Mouse (Mus musculus): ENCODE measurements around the gene Pcx. TPM values are rescaled to one million over a fixed set of nuclear protein-coding genes. Genes with fewer than 3 reads are reported as not detected.

Gene Pcx
- polyA plus RNA-seq, 1 experiment = 59.7 TPM

DNA sequence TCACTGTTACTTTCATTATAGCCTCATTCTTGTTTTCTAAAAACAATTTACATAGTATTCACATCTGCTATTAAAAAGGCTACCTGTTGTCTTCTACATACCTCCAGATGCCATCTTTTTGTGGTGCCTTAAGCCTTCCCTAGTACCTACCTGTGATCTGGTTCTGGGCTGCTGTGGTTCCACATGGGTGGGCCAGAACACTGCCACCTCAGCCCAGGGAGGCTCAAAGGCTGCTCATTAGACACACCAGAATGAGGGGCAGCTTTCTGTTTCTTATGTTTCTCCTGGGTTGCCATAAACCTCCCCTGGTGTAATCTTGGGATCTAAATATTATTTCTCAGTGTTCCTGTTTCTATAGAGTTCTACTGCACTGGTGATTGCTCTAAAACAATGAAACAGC is 31.8 kb downstream of the Pcx start:
- TF ChIP-seq CTCF (IDR thresholded peaks at IDR 0.05; ENCODE audit: borderline replicate concordance, insufficient read depth, low read depth, low read length) (no peak), POLR2A (IDR thresholded peaks at IDR 0.05; ENCODE audit: borderline replicate concordance, insufficient read depth, low read length) (no peak)
- Histone ChIP-seq H3K27ac (ENCODE audit: insufficient read depth, low read length) (no peak overlapping the region), H3K4me3 (replicated peaks; ENCODE audit: insufficient read depth, low read depth, low read length) (no peak overlapping the region), H3K27me3 (ENCODE audit: control insufficient read depth, insufficient read depth, low read length) (no peaks in the 10 kb centered on the region), H3K4me1 (ENCODE audit: control insufficient read depth, insufficient read depth, low read length) (no peaks in the 10 kb centered on the region)
- DNase-seq = no peak

DNA sequence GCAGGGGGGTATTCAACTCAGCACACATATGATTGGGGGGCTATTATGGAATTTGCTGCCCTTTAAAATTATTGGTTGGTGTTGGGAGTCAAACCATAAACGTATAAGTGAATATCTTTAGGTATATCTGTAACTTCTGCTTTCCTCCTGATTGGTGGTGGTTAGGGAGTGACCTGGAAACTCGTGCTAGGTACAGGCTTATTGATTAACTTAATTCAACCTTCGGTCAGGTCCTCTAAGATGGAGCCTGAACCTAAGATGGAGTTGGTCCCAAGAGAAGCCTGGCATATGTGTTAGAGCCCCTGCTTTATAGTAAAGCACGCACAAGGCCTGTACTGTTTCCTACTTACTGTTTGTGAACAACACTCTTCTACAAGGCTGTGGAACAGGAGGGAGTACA is 34.8 kb downstream of the Pcx start:
- TF ChIP-seq CTCF (IDR thresholded peaks at IDR 0.05; ENCODE audit: borderline replicate concordance, insufficient read depth, low read depth, low read length) (no peak), POLR2A (IDR thresholded peaks at IDR 0.05; ENCODE audit: borderline replicate concordance, insufficient read depth, low read length) (no peak)
- 88% methylated on average over 4 of the region's 4 CpGs for WGBS
- Histone ChIP-seq H3K4me3 (replicated peaks; ENCODE audit: insufficient read depth, low read depth, low read length) (no peak overlapping the region), H3K27ac (ENCODE audit: insufficient read depth, low read length) (no peak overlapping the region), H3K27me3 (ENCODE audit: control insufficient read depth, insufficient read depth, low read length) (no peaks in the 10 kb centered on the region), H3K4me1 (ENCODE audit: control insufficient read depth, insufficient read depth, low read length) (no peaks in the 10 kb centered on the region)
- no peak for DNase-seq

- 95% methylated on average over 6 of the region's 6 CpGs for WGBS
- H3K27me3 ChIP-seq (ENCODE audit: control insufficient read depth, insufficient read depth, low read length) = no peaks in the 10 kb centered on the region
- no peaks in the 10 kb centered on the region for H3K4me1 ChIP-seq (ENCODE audit: control insufficient read depth, insufficient read depth, low read length)
- H3K4me3 ChIP-seq (replicated peaks; ENCODE audit: insufficient read depth, low read depth, low read length) = no peak overlapping the region
- DNase-seq = no peak
- H3K27ac ChIP-seq (ENCODE audit: insufficient read depth, low read length) = no peak overlapping the region
- TF ChIP-seq POLR2A (IDR thresholded peaks at IDR 0.05; ENCODE audit: borderline replicate concordance, insufficient read depth, low read length) (no peak), CTCF (IDR thresholded peaks at IDR 0.05; ENCODE audit: borderline replicate concordance, insufficient read depth, low read depth, low read length) (no peak)
These were observed 35.6 kb downstream of the Pcx start for GRCm38 (mm10) chr19:4545841-4546240.

- WGBS = 81% methylated on average over 6 of the region's 6 CpGs
- H3K27ac ChIP-seq (ENCODE audit: insufficient read depth, low read length) = no peak overlapping the region
- no peak overlapping the region for H3K4me3 ChIP-seq (replicated peaks; ENCODE audit: insufficient read depth, low read depth, low read length)
- H3K4me1 ChIP-seq (ENCODE audit: control insufficient read depth, insufficient read depth, low read length) = no peaks in the 10 kb centered on the region; the same call in 1 of the 2 replicates
- no peak for DNase-seq
- H3K27me3 ChIP-seq (ENCODE audit: control insufficient read depth, insufficient read depth, low read length) = no peaks in the 10 kb centered on the region
- TF ChIP-seq CTCF (IDR thresholded peaks at IDR 0.05; ENCODE audit: borderline replicate concordance, insufficient read depth, low read depth, low read length) (no peak), POLR2A (IDR thresholded peaks at IDR 0.05; ENCODE audit: borderline replicate concordance, insufficient read depth, low read length) (no peak)
These were observed 37.5 kb downstream of the Pcx start for GRCm38 (mm10) chr19:4547801-4548200.

DNA sequence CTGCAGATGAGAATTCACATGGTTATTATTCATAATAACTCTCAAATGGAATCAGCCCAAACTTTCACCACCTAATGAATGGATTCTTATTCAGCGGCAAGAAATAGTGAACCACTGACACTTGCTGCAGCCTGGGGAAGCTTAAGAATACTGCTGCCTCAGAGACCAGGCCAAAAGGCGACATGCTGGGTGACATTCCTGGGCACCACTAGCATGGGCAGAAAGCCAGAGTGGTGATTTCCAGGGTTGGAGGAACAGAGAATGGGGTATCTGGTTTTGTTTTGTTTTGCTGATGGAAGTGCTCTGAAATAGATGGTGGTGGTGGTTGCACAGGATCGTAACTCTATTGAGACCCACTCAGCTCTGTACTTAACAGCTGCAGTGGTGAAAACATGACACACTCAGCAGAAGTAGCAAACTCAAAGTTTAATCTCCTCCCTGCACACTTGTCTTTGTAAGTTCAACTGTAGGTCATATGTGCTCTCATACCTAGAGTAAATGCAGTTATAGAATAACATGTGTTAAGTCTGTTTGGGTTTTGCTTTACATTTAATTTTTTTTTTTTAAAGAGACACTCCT is 38.1 kb downstream of the Pcx start:
- TF ChIP-seq CTCF (IDR thresholded peaks at IDR 0.05; ENCODE audit: borderline replicate concordance, insufficient read depth, low read depth, low read length) = no peak
- no peak for TF ChIP-seq POLR2A (IDR thresholded peaks at IDR 0.05; ENCODE audit: borderline replicate concordance, insufficient read depth, low read length)
- Histone ChIP-seq H3K27me3 (ENCODE audit: control insufficient read depth, insufficient read depth, low read length) (no peaks in the 10 kb centered on the region), H3K4me3 (replicated peaks; ENCODE audit: insufficient read depth, low read depth, low read length) (no peak overlapping the region), H3K27ac (ENCODE audit: insufficient read depth, low read length) (no peak overlapping the region), H3K4me1 (ENCODE audit: control insufficient read depth, insufficient read depth, low read length) (no peaks in the 10 kb centered on the region; the same call in 1 of the 2 replicates)
- WGBS = 28% methylated on average over 3 of the region's 3 CpGs
- peak; percentile 70 to 83 for DNase-seq

GRCm38 (mm10) chr19:4554248-4554647 is 44.0 kb downstream of the Pcx start:
- Histone ChIP-seq H3K4me1 (ENCODE audit: control insufficient read depth, insufficient read depth, low read length) (peaks cover 10% of the 10 kb centered on the region), H3K27me3 (ENCODE audit: control insufficient read depth, insufficient read depth, low read length) (no peaks in the 10 kb centered on the region), H3K27ac (ENCODE audit: insufficient read depth, low read length) (no peak overlapping the region), H3K4me3 (replicated peaks; ENCODE audit: insufficient read depth, low read depth, low read length) (no peak overlapping the region)
- no peak for DNase-seq
- TF ChIP-seq CTCF (IDR thresholded peaks at IDR 0.05; ENCODE audit: borderline replicate concordance, insufficient read depth, low read depth, low read length) = no peak
- TF ChIP-seq POLR2A (IDR thresholded peaks at IDR 0.05; ENCODE audit: borderline replicate concordance, insufficient read depth, low read length) = no peak

DNA sequence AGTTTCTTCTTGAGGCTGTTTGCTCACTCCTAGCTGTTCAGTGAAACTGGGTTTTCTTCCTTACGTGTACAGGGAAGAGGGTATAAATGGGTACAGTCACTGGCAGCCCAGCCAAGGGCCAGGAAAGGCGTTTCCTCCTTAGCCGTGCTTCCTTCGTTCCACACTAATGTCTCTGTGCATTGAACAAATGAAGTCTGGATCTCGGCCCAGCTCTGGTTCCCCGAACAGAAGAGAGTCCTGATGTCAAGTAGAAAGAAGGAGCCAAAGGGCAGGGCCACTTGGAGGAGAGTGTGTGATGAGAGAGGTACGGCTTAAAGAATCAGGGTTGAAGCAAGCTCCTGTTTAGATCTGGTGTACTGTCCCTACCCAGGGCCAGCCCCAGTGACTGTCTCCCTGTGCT is 44.8 kb downstream of the Pcx start:
- no peak overlapping the region for H3K27ac ChIP-seq (ENCODE audit: insufficient read depth, low read length)
- 34% methylated on average over 7 of the region's 7 CpGs for WGBS

GRCm38 (mm10) chr19:4556787-4557186 is 46.5 kb downstream of the Pcx start:
- no peak overlapping the region for H3K27ac ChIP-seq (ENCODE audit: insufficient read depth, low read length)
- DNase-seq = peak in 1 of 2 experiments; percentile 0
- TF ChIP-seq POLR2A (IDR thresholded peaks at IDR 0.05; ENCODE audit: borderline replicate concordance, insufficient read depth, low read length) = no peak
- TF ChIP-seq CTCF (IDR thresholded peaks at IDR 0.05; ENCODE audit: borderline replicate concordance, insufficient read depth, low read depth, low read length) = no peak
- 94% methylated on average over 2 of the region's 2 CpGs for WGBS
- no peak overlapping the region for H3K4me3 ChIP-seq (replicated peaks; ENCODE audit: insufficient read depth, low read depth, low read length)
- no peaks in the 10 kb centered on the region for H3K27me3 ChIP-seq (ENCODE audit: control insufficient read depth, insufficient read depth, low read length)
- peaks cover 10% of the 10 kb centered on the region for H3K4me1 ChIP-seq (ENCODE audit: control insufficient read depth, insufficient read depth, low read length)

More for the DNA sequence above, 44.8 kb downstream of the Pcx start:
- H3K27me3 ChIP-seq (ENCODE audit: control insufficient read depth, insufficient read depth, low read length) = no peaks in the 10 kb centered on the region
- no peak overlapping the region for H3K4me3 ChIP-seq (replicated peaks; ENCODE audit: insufficient read depth, low read depth, low read length)
- H3K4me1 ChIP-seq (ENCODE audit: control insufficient read depth, insufficient read depth, low read length) = peaks cover 10% of the 10 kb centered on the region
- no peak for DNase-seq
- TF ChIP-seq CTCF (IDR thresholded peaks at IDR 0.05; ENCODE audit: borderline replicate concordance, insufficient read depth, low read depth, low read length) (no peak), POLR2A (IDR thresholded peaks at IDR 0.05; ENCODE audit: borderline replicate concordance, insufficient read depth, low read length) (no peak)

Data from cerebellum, adult 2 months (tissue).